Mouse (Mus musculus): ENCODE data around the gene March5.
"Not testable (repeated sequence)": the region's sequence is repeated elsewhere in the genome, so short reads cannot be mapped to it uniquely, and the experiment has no call there.

The March5 gene

DNA sequence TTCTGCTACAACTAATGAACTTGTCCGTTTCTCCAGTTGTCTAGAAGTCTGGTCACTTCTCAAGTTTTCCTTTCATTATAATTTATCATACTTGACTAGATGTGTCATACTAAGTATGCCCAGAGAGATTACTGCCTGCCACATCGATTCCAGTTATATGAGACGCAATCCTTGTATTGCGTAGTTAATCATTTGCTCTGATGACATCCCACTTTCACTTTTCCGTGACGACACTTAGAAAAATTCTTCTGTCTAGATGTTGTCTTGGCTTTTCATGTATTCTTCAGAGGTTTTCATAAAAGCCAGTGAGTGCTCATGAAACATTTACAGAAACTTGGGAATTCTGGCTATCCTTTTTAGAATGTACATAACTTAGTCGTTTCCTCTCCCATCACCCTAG, 1.6 kb downstream of the March5 start:
- DNase-seq (ENCODE audit: low read depth, low spot score) = no peak

DNA sequence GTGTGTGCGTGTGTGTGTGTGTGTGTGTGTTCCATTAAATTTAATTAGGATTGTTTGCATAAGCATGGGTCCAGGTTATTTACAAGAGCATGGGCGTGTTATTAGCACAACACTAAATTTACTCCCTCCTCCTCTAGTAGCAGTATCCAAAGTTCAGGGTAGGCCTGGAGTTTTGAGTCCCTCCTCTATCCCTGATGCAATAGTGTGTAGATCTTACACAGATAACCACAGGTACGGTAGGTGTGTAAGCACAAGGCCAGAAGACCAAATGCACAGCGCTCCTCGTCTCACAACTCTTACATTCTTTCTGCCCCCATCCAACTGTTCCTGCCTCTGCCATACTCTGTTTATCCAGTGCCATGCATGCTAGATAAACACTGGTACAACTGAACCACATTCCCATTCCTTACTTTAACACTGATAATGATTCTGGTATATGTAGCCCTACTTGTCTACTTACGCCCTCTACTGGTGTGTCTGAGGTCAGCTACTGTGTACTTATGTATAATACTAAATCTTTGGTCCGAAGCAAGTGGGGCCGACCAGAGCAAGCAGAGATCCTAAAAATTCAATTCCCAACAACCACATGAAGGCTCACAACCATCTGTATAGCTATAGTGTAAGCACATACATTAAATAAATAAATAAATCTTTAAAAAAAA, 2.3 kb downstream of the March5 start:
- DNase-seq (ENCODE audit: low read depth, low spot score) = no peak

DNA sequence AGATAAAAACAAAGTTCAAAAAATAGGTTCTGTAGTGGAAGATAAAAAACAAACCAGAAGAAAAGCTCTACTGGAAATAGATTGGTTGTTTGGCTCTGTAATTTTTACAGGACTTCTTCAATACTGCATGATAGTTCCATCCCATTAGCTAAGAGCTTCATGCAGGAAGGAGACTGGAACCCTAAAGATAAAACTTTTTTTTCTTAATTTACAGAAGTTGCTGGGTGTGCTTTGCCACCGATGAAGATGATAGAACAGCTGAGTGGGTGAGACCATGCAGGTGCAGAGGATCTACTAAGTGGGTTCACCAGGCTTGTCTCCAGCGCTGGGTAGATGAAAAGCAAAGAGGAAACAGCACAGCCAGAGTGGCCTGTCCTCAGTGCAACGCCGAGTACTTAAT, 3.1 kb downstream of the March5 start:
- no peak for DNase-seq (ENCODE audit: low read depth, low spot score)

DNA sequence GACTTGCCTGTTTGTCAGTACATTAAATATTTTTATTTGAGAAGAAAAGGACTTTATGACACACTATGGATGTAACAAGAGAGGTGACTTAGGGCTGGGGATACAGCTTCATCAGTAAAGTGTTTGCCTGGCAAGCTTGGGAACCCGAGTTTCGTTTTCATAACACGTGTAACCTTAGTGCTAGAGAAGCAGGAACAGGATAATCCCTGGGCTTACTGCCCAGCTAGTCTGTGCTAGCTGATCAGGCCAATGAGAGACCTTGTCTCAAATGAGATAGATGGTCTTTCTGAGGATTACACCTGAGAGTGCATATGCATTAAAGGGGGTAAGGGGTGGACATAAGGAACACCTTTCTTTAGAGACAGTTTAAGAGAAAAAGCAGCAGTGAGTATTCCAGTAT, 4.1 kb downstream of the March5 start:
- no peak for DNase-seq (ENCODE audit: low read depth, low spot score)

DNA sequence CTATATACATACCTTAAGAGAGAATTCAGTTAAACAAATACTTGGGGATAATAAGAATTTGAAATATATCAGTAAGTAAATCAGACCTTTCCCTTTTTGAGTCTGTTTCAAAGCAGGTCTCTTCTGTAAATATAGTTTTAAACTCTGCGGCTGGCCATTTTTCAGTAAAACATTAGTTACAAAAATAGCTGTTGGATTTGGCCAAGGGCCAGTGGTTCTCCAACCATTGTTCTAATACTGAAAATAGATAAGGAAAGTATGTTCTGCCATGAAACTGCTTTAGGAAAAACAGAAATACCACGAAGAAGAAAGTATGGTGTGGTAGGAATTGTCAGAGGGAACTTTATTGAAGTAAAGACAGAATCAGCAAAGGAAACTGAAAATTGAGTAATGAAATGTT, 7.4 kb downstream of the March5 start:
- DNase-seq (ENCODE audit: low read depth, low spot score) = no peak

DNA sequence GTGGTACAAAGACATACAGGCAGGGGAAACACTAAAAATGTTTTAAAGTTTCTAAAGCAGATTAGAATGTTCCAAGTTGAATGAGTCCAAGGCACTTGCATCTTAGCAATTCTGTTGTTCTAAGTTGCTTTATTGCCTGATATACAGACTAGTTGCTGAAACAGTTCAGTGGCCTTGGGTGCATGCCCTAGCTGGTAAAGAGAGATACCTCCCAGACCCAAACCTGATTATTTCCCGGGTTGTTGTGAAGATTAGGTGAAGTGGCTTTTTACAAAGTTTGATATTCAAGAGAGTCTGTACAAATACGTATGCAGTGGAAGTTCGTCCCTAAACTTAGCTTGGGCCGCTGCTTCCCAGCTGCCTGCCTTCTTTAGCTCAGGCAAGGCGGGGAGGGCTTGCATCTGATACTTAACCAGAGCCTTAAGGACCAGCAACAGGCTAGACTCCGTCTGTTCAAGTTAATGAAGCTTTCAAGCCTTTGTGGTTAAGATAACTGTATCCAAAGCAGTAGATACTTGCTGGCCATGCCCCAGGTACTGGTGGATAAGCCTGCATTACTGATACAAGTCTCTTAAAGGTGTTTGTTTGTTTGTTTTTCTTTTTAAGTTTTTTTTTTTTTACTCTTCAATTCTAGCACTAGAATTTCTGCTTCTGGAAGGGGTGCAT, 18.0 kb downstream of the March5 start:
- DNase-seq (ENCODE audit: low read depth, low spot score) = no peak

DNA sequence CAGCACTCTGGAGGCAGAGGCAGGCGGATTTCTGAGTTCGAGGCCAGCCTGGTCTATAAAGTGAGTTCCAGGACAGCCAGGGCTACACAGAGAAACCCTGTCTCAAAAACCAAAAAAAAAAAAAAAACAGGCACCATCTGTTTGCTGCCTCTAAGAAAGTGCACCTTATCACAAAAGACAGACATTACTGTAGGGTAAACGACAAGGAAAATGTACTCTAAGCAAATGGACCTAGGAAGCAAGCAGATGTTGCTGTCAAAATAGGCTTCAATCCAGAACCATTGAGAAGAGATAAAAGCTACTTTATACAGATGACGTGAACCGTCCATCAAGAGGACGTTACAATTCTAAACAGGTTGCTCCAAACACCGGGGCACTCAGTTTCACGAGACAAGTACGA, 25.3 kb downstream of the March5 start:
- DNase-seq (ENCODE audit: low read depth, low spot score) = not testable (repeated sequence)

DNA sequence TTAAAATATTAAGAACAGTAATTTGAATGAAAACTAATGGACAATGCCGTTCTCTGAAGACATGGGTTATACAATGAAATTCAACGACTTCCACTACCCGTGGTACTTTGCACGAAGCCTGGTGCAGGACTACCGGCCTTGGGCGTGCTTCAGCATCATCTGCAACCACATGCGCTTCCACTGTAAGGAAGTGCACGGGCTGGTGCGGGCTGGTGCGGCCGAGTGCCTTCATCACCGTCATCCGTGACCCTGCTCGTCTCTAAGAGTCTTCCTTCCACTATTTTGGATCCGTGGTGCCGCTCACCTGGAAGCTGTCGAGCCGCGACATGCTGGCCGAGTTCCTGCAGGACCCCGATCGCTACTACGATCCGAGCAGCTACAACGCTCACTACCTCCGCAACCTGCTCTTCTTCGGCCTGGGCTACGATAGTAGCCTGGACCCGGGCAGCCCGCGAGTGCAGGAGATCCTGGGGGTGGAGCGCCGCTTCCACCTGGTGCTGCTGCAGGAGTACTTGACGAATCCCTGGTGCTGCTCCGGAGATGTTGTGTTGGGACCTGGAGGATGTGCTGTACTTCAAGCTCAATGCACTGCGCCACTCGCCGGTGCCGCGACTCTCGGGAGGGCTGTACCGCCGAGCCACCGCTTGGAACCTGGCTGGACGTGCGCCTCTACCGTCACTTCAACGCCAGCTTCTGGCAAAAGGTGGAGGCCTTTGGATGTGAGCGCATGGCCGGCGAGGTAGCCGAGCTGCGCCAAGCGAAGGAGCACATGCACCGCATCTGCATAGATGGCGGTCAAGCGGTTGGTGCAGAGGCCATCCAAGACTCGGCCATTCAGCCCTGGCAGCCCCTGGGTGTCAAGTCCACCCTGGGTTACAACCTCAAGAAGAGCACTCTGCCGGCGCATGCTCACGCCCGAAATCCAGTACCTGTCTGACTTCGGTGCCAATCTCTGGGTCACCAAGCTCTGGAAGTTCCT, 26.5 kb downstream of the March5 start:
- DNase-seq (ENCODE audit: low read depth, low spot score) = peak; percentile 43

DNA sequence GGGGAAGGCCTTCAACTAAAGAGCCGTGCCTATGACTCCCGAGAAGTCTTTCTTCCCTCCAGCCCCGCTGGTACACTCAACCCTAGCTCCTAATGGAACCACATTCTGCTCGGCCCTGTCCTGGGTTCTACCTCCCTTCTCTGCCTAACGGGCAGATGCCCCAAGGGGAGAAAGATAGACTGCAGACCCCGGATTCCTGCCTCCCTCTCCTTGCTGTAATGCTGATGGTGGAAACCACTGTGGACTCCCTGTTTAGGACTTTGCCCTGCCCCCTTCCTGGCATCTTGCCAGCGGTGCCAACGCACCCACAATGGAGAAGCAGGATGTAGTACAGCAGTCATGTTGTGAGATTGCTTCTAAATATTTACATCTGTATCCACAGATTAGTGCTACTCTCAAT, 28.5 kb downstream of the March5 start:
- no peak for DNase-seq (ENCODE audit: low read depth, low spot score)

DNA sequence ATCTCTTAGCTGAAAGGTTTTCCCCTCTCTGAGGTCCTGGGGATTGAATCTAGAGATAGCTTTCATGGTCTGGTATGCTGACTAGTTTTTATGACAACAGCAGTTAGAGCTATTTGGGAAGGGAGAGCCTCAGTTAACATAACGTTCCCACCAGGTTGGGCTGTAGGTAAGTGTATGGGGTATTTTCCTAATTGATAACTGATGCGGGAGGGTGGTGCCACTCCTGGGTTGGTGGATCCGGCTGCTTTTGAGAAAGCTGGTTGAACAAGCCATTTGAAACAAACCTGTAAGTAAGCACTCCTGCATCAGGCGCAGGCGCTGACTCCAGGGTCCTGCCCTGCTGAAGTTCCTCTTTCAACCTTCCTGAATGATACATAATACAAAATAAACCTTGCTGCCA, 30.0 kb downstream of the March5 start:
- DNase-seq (ENCODE audit: low read depth, low spot score) = no peak

DNA sequence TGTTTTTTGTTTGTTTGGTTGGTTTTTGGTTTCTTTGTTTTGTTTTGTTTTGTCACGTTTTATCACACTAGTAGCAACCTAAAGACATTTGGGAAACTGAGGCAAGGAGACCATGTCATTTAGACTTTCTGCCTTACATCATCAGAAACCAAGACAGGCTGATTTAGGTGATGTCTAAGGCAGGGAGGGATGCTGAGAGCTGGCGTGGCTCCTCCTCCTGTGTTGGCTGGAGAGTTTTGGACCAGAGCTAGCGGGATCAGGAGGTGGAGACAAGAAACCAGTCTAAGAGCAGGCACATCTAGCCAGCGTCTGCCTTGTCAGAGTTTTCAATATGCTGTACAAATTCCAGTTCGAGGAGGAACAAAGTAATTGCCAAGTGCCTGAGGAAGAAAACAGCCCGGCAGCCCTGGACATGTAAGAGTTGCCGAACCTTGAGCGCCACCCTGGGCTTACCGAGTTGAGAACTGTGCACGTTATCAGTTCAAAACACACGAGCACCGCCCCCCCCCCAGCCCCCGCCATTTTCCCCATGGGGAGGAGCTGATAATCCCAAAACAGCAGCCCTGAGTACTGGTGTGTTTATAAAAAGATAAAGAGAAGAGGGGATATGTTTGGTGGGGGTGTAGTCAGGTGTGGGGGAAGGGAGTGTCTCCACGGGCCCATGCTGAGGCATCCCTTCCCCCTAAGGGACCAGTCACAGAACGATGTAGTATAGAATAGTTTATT, 30.5 kb downstream of the March5 start:
- no peak for DNase-seq (ENCODE audit: low read depth, low spot score)

DNA sequence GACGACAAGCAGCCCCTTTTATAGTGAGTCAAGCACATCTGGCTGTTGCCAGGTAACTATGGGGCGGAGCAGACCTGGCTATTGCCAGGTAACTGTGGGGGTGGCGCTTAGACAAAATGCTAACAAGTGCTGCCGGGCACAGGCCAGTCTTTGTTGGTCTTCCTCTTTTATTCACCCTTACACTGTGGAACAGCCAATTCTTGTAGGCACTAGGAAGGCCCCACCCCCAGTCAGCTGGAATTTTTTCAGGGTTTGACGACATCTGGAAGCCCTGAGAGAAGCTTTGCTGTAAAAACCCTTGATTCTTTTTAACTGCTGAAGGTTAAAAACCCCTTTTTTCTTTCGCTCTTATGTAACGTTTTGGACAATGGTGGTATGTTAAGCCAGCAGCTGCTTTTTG, 31.3 kb downstream of the March5 start:
- no peak for DNase-seq (ENCODE audit: low read depth, low spot score)

DNA sequence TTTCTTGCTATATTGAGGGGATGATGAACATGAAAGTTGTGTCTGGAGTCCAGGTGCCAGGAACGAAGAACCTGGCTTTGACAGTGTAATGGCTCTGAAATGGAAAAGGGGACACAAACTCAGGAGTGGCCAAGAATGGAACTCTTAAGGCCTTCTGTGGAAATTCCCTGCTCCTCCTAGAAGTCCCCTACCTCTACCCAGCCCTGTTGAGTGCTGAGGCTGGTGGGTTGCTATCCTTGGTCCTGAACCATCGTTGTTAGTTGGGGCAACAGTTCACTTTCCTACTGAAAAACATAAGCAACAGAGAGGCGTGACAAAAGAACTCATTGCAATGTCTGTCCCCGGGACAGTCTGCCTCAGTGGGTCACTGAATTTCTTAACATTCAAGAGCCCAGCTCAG, 31.8 kb downstream of the March5 start:
- DNase-seq (ENCODE audit: low read depth, low spot score) = no peak

DNA sequence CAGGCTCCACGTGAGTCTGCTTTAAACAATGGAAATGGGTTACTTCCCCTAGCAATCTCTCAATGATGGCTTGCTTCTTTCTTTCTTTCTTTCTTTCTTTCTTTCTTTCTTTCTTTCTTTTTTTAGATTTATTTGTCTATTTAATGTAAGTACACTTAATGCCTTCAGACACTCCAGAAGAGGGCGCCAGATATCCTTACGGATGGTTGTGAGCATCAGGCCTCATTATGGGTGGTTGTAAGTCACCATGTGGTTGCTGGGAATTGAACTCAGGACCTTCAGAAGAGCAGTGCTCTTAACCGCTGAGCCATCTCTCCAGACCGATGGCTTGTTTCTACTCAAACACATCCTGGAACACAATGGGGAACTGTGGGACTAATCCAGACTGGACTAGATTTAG, 33.9 kb downstream of the March5 start:
- DNase-seq (ENCODE audit: low read depth, low spot score) = no peak

DNA sequence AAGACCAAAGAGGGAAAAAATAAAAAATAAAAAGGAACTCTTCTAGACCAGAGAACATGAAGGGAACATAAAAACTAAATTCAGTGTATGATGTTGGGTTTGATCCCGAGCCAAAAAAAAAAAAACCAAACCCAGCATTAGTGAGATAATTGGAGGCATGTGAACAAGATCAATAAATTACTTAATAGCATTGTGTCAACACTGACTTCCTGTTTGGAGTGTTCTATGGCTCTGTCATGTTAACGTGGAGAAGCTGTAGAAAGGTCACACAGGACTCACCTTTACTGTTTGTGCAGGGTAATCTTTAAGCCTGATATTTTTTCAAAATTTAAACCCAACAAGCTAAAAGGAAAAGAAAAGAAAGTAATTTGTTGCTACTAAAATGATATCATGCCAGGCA, 35.4 kb downstream of the March5 start:
- no peak for DNase-seq (ENCODE audit: low read depth, low spot score)

DNA sequence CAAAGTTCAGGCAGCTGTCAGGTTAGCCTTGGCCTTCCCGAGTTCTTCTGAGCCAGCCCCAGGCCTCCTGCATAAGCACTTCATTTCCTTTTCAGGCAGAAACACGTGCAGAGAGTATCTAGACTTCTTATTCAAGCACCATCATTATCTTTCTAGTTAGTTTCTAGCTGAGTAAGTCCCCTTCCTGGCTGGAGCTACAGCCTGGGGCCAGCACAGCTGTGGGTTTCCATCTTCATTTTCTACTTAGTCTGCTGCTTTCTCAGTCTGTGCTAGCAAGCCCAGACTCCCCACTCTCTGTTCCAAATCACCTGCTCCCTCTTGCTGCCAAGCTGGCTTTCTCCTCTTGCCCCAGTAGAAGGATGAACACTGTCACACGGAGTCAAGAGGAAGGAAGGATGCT, 39.5 kb downstream of the March5 start:
- no peak for DNase-seq (ENCODE audit: low read depth, low spot score)

DNA sequence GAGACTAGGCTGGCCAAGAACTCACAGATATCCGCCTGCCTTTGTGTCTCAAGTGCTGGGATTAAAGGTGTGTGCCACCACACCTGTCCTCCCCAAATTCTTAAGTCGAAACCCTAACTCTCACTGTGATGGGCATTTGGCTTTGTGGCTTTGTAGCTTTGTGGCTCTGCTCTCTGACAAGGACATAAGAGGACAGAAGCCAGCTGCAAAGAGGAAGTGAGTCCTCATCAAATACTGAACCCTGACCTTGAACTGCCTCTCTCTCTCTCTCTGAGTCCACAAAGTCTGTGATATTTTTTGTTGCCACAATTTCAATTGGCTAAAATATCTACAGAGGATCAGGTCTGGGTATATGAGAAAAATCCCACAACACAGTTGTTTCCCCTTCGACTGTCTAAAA, 40.9 kb downstream of the March5 start:
- DNase-seq (ENCODE audit: low read depth, low spot score) = no peak

DNA sequence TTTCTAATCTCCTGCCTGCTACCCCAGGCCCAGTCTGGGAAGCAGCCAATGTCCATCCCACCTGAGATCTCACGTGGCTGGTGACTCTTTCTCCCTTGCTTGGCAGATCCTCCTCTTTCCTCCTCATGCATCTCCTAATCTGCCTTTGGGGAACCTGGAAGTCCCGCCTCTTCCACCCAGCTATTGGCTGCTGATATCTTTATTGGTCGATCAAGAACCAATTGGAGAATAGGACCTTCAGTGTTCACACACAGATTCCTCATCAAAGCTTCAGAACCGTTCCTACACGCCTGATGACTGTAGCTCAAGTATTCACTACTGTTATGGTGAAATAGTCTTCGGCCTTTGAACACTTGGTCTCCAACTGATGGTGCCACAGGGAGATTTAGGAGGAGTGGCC, 44.8 kb downstream of the March5 start:
- no peak for DNase-seq (ENCODE audit: low read depth, low spot score)

DNA sequence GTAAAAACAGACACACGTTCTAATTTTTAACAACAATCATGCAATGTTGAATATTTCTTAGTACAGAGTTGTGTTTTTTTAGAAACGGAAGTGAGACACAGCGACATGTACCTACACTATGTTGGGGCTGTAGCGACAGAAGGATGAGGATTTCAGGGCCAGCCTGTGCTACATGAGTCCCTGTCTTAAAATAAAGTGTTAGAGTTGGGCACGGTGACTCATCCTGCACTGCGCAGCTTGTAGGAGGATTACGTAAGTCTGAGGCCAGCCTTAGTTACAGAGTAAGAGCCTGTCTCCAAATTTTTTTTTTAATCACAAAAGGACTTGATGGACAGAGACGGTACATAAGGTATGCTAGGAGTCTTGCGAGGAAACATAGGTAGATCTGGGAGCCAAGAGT, 48.0 kb downstream of the March5 start:
- DNase-seq (ENCODE audit: low read depth, low spot score) = no peak

DNA sequence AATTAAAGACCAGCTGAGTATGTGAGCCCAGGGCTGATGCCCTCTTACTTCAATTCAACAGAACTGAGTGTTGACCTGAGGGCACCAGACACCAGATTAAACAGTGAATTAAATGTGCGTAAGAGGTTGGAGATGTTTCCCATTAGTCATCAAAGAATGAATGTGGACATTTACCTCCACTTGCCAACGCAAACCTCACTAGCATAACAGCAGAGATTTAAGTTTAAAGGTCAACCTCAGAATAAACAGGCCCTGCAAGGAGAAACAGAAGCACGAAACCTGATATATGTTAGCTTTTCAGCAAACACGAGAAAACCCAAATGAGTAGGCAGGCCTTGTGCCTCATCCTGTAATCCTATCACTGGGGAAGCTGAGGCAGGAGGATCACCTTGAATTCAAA, 55.0 kb downstream of the March5 start:
- DNase-seq (ENCODE audit: low read depth, low spot score) = no peak

DNA sequence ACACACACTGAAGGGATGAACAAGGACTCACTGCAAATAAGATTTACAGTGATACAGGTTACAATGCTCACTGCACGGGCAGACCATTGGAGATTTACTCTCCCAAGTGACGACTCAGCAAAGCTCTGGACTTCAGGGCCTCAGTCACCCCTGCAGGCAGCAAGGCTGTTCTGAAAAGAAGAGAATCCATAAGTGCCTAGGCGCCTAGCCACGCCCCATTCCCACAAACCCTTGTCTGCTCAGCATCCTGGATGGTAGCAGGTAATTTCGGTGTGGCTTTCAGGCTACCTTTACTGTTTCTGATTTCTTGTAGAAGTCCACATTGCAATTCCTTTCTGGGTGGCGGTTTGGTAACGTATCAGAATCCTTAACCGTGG, 56.2 kb downstream of the March5 start:
- DNase-seq (ENCODE audit: low read depth, low spot score) = no peak

All from WW6 (cell line).